In the genomic region with DNA sequence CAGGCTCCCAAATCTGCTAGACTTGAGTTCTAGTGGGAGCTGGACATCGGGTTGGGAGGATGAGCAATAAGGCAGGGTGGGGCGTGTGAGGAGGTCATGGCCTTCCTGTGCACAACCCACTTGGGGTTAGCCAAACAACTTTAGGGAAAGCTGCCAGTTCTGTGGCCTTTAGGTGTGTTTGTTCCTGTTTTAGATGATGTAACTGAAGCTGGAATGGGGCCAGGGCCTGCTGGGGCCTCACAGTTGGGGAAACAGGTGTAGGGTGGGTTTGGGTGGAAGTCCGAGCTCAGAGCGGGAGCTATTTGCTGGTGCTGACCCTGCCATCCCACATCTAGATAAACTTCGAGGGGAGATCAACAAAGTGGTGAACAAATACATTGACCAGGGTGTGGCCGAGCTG, we compare ENCODE assay signal across 15 mouse cellular contexts. TPM values are rescaled to one million over a fixed set of nuclear protein-coding genes. Genes with fewer than 3 reads are reported as not detected.
DNase-seq lines count a peak whose midpoint lies in the region; ATAC-seq lines count a peak whose summit lies in the region.
"Had no signal": no experiment of that assay in that cellular context is flagged by ENCODE, and none has a peak within 500 bp of the region (broad histone marks: within the 10 kb centered on the region; RNA-seq: fewer than 3 reads in every experiment).

No protein-coding gene starts in this region.

- no peak overlapping the region for H3K9ac ChIP-seq in embryonic facial prominence, embryonic 14.5 days (ENCODE audit: low read depth, low read length)
- no peak overlapping the region for H3K9ac ChIP-seq in liver, embryonic 11.5 days (ENCODE audit: low read depth, low read length)
- H3K9ac ChIP-seq in liver, embryonic 15.5 days, result no peak overlapping the region
- H3K9ac ChIP-seq: heart, embryonic 13.5 days; hindbrain, embryonic 14.5 days; kidney, embryonic 15.5 days had no signal

- H3K27me3 ChIP-seq in embryonic facial prominence, embryonic 14.5 days (replicated peaks; ENCODE audit: control insufficient read depth, insufficient read depth, low read length), result no peaks in the 10 kb centered on the region
- H3K27me3 ChIP-seq in embryonic facial prominence, embryonic 10.5 days (replicated peaks; ENCODE audit: low read depth, poor library complexity, severe bottlenecking), result no peaks in the 10 kb centered on the region
- H3K27me3 ChIP-seq in liver, embryonic 11.5 days (replicated peaks; ENCODE audit: control insufficient read depth, insufficient read depth, low read length), result no peaks in the 10 kb centered on the region
- H3K27me3 ChIP-seq in liver, embryonic 15.5 days, result no peaks in the 10 kb centered on the region
- H3K27me3 ChIP-seq: heart, embryonic 13.5 days; kidney, embryonic 15.5 days had no signal

- peaks cover 86% of the 10 kb centered on the region for H3K36me3 ChIP-seq in embryonic facial prominence, embryonic 14.5 days (ENCODE audit: control insufficient read depth, insufficient read depth, low read length)
- H3K36me3 ChIP-seq in embryonic facial prominence, embryonic 10.5 days (replicated peaks), result peaks cover 96% of the 10 kb centered on the region
- peaks cover 62% of the 10 kb centered on the region for H3K36me3 ChIP-seq in liver, embryonic 11.5 days (ENCODE audit: control insufficient read depth, insufficient read depth, low read length)
- H3K36me3 ChIP-seq in liver, embryonic 15.5 days (replicated peaks), result peaks cover 86% of the 10 kb centered on the region

- H3K4me3 ChIP-seq in embryonic facial prominence, embryonic 14.5 days (ENCODE audit: low read depth, low read length), result no peak overlapping the region
- no peak overlapping the region for H3K4me3 ChIP-seq in embryonic facial prominence, embryonic 10.5 days
- H3K4me3 ChIP-seq in liver, embryonic 11.5 days (ENCODE audit: low read depth, low read length), result no peak overlapping the region
- H3K4me3 ChIP-seq in liver, embryonic 15.5 days (replicated peaks), result no peak overlapping the region
- H3K4me3 ChIP-seq: heart, embryonic 13.5 days; kidney, embryonic 15.5 days; midbrain, embryonic 10.5 days had no signal

- no peak for ATAC-seq in embryonic facial prominence, embryonic 14.5 days (ENCODE audit: low read depth)
- no peak for ATAC-seq in liver, embryonic 11.5 days (replicated peaks; ENCODE audit: low FRiP score)
- peak; percentile 77 for ATAC-seq in liver, embryonic 15.5 days (ENCODE audit: insufficient read depth)
- peak; percentile 33 for ATAC-seq in megakaryocyte, adult 5-6 weeks (ENCODE audit: poor library complexity, severe bottlenecking)

- H3K27ac ChIP-seq in embryonic facial prominence, embryonic 14.5 days (replicated peaks; ENCODE audit: low read depth, low read length), result no peak overlapping the region
- no peak overlapping the region for H3K27ac ChIP-seq in embryonic facial prominence, embryonic 10.5 days (replicated peaks)
- no peak overlapping the region for H3K27ac ChIP-seq in liver, embryonic 11.5 days (ENCODE audit: low read depth, low read length)
- H3K27ac ChIP-seq in liver, embryonic 15.5 days (replicated peaks), result no peak overlapping the region
- H3K27ac ChIP-seq: heart, embryonic 13.5 days; hindbrain, embryonic 14.5 days; kidney, embryonic 15.5 days; midbrain, embryonic 10.5 days had no signal

- DNase-seq in embryonic facial prominence, embryonic 14.5 days (ENCODE audit: low spot score), result peak; percentile 14
- no peak for DNase-seq in embryonic facial prominence, embryonic 10.5 days (ENCODE audit: low spot score)
- peak; percentile 54 for DNase-seq in liver
- no peak for DNase-seq in liver, embryonic 11.5 days (ENCODE audit: low spot score)
- no peak for DNase-seq in natural killer cell, adult 2 months (ENCODE audit: low spot score in 2 of 2)
- DNase-seq in gastrocnemius, adult 8-10 months (ENCODE audit: low spot score in 2 of 2), result no peak
- DNase-seq: embryo, embryonic 11 days; layer of hippocampus, postnatal 36 days; right cerebral cortex, postnatal 14 days had no signal

- no peaks in the 10 kb centered on the region for H3K4me1 ChIP-seq in embryonic facial prominence, embryonic 14.5 days (ENCODE audit: control insufficient read depth, insufficient read depth, low read length)
- H3K4me1 ChIP-seq in embryonic facial prominence, embryonic 10.5 days, result no peaks in the 10 kb centered on the region
- H3K4me1 ChIP-seq in liver, embryonic 11.5 days (replicated peaks; ENCODE audit: control insufficient read depth, insufficient read depth, low read length), result 0 out of 2 replicates have a peak, but pooled peaks cover 2% of the 10 kb centered on the region
- H3K4me1 ChIP-seq in liver, embryonic 15.5 days (replicated peaks), result peaks cover 13% of the 10 kb centered on the region
- H3K4me1 ChIP-seq: kidney, embryonic 15.5 days; midbrain, embryonic 10.5 days had no signal

- WGBS in embryonic facial prominence, embryonic 14.5 days, result 86% methylated on average over 6 of the region's 6 CpGs
- WGBS in embryonic facial prominence, embryonic 10.5 days, result 90% methylated on average over 6 of the region's 6 CpGs
- WGBS in liver, embryonic 11.5 days, result 79% methylated on average over 6 of the region's 6 CpGs
- 65% methylated on average over 6 of the region's 6 CpGs for WGBS in liver, embryonic 15.5 days (ENCODE audit: insufficient replicate concordance)

- H3K4me2 ChIP-seq in embryonic facial prominence, embryonic 14.5 days (ENCODE audit: low read depth, low read length), result no peak overlapping the region
- no peak overlapping the region for H3K4me2 ChIP-seq in liver, embryonic 11.5 days
- H3K4me2 ChIP-seq in liver, embryonic 15.5 days, result no peak overlapping the region
- H3K4me2 ChIP-seq: heart, embryonic 13.5 days; hindbrain, embryonic 14.5 days; kidney, embryonic 15.5 days had no signal

- no peaks in the 10 kb centered on the region for H3K9me3 ChIP-seq in embryonic facial prominence, embryonic 14.5 days (ENCODE audit: control insufficient read depth, low read length)
- H3K9me3 ChIP-seq in embryonic facial prominence, embryonic 10.5 days, result no peaks in the 10 kb centered on the region
- H3K9me3 ChIP-seq in liver, embryonic 11.5 days (ENCODE audit: control insufficient read depth, low read length), result no peaks in the 10 kb centered on the region
- H3K9me3 ChIP-seq in liver, embryonic 15.5 days (replicated peaks), result no peaks in the 10 kb centered on the region
- H3K9me3 ChIP-seq: heart, embryonic 13.5 days; kidney, embryonic 15.5 days; midbrain, embryonic 10.5 days had no signal

RNA-seq across cellular contexts. Expression of gene Ruvbl1, which starts 20.2 kb away (rescaled TPM):
- polyA plus RNA-seq in embryonic facial prominence, embryonic 14.5 days (2014; fragmentation: Nextera tagmentation; extraction: Ambion mirVana), result 118 and 131 TPM in 2 replicates
- polyA plus RNA-seq in embryonic facial prominence, embryonic 10.5 days (2016; fragmentation: Nextera tagmentation; extraction: Ambion mirVana), result 215 and 227 TPM in 2 replicates
- 212 and 235 TPM in 2 replicates for polyA plus RNA-seq in liver, embryonic 11.5 days (2014; fragmentation: Nextera tagmentation; extraction: Ambion mirVana)
- polyA plus RNA-seq in liver, embryonic 15.5 days (2015; fragmentation: Nextera tagmentation; extraction: Ambion mirVana), result 68.2 and 73.7 TPM in 2 replicates
- total RNA-seq in megakaryocyte, adult 5-6 weeks (2015), result 22.1 and 24.7 TPM in 2 replicates
- total RNA-seq in megakaryocyte, adult 5-6 weeks (2017), result 46.4 and 46.9 TPM in 2 replicates
- 10 to 100 TPM; 18.6 to 22.6 (median 21.2) TPM for total RNA-seq in gastrocnemius, adult 8-10 months (2022)

RNA-seq across cellular contexts. Expression of gene Sec61a1, which starts 33.3 kb away (rescaled TPM):
- 268 and 278 TPM in 2 replicates for polyA plus RNA-seq in embryonic facial prominence, embryonic 14.5 days (2014; fragmentation: Nextera tagmentation; extraction: Ambion mirVana)
- polyA plus RNA-seq in embryonic facial prominence, embryonic 10.5 days (2016; fragmentation: Nextera tagmentation; extraction: Ambion mirVana), result 211 and 222 TPM in 2 replicates
- 214 and 233 TPM in 2 replicates for polyA plus RNA-seq in liver, embryonic 11.5 days (2014; fragmentation: Nextera tagmentation; extraction: Ambion mirVana)
- 123 and 141 TPM in 2 replicates for polyA plus RNA-seq in liver, embryonic 15.5 days (2015; fragmentation: Nextera tagmentation; extraction: Ambion mirVana)
- 96.0 and 127 TPM in 2 replicates for total RNA-seq in megakaryocyte, adult 5-6 weeks (2015)
- total RNA-seq in megakaryocyte, adult 5-6 weeks (2017), result 93.5 and 115 TPM in 2 replicates
- total RNA-seq in gastrocnemius, adult 8-10 months (2022), result 10 to 100 TPM; 11.0 to 17.2 (median 14.6) TPM

RNA-seq across cellular contexts. Expression of gene Eefsec, which starts 39.0 kb away (rescaled TPM):
- polyA plus RNA-seq in embryonic facial prominence, embryonic 14.5 days (2014; fragmentation: Nextera tagmentation; extraction: Ambion mirVana), result 30.2 and 36.5 TPM in 2 replicates
- polyA plus RNA-seq in embryonic facial prominence, embryonic 10.5 days (2016; fragmentation: Nextera tagmentation; extraction: Ambion mirVana), result 44.6 and 45.0 TPM in 2 replicates
- polyA plus RNA-seq in liver, embryonic 11.5 days (2014; fragmentation: Nextera tagmentation; extraction: Ambion mirVana), result 46.1 and 46.7 TPM in 2 replicates
- polyA plus RNA-seq in liver, embryonic 15.5 days (2015; fragmentation: Nextera tagmentation; extraction: Ambion mirVana), result 17.1 and 17.9 TPM in 2 replicates
- total RNA-seq in megakaryocyte, adult 5-6 weeks (2015), result 10.5 and 11.2 TPM in 2 replicates
- total RNA-seq in megakaryocyte, adult 5-6 weeks (2017), result 7.0 and 10.8 TPM in 2 replicates
- total RNA-seq in gastrocnemius, adult 8-10 months (2022), result 1 to 10 TPM; 7.3 to 9.4 (median 8.7) TPM

Comparison
In these comparisons a context has a peak if more than half of its experiments do, and no peak if none do; other contexts are left out.
1. ATAC-seq: peak in liver, embryonic 15.5 days (single experiment) and megakaryocyte, adult 5-6 weeks (single experiment); none in embryonic facial prominence, embryonic 14.5 days (single experiment) and liver, embryonic 11.5 days (single experiment).
2. DNase-seq: peak in embryonic facial prominence, embryonic 14.5 days (single experiment) and liver (single experiment); none in embryonic facial prominence, embryonic 10.5 days (single experiment), liver, embryonic 11.5 days (single experiment), natural killer cell, adult 2 months (0 of 2) and gastrocnemius, adult 8-10 months (0 of 2).